Mouse (Mus musculus) CH12.LX (cell line): ENCODE measurements around the gene Ndst2.

Source experiments
- CTCF ChIP-seq, 2 experiments: IDR thresholded peaks in 1 of 2; conservative IDR thresholded peaks in 1 of 2; 2 replicates each; pipeline ENCODE4 v1.5.1; 2011 to 2012; ENCODE audit warnings: low read depth in 2 of 2, low read length in 2 of 2, improper control_type of control experiment in 1 of 2, inconsistent platforms in 1 of 2, mild to moderate bottlenecking in 1 of 2, moderate library complexity in 1 of 2
- GABPA ChIP-seq: IDR thresholded peaks from 2 replicates; pipeline ENCODE4 v1.6.1; 2012; ENCODE audit warnings: low read depth, low read length, improper control_type of control experiment, inconsistent platforms; ENCODE audit not compliant: insufficient replicate concordance
- KAT2A ChIP-seq: IDR thresholded peaks from 2 replicates; pipeline ENCODE4 v1.6.1; 2012; ENCODE audit warnings: low read length, improper control_type of control experiment, inconsistent platforms; ENCODE audit not compliant: insufficient replicate concordance
- MAFK ChIP-seq: IDR thresholded peaks from 2 replicates; pipeline ENCODE4 v1.6.1; 2011; ENCODE audit warnings: low read length, improper control_type of control experiment; ENCODE audit not compliant: insufficient replicate concordance
- MAX ChIP-seq: IDR thresholded peaks from 2 replicates; pipeline ENCODE4 v1.6.1; 2011; ENCODE audit warnings: low read length, improper control_type of control experiment
- MXI1 ChIP-seq: IDR thresholded peaks from 2 replicates; pipeline ENCODE4 v1.6.1; 2011; ENCODE audit warnings: mild to moderate bottlenecking, low read depth, low read length, improper control_type of control experiment
- NELFE ChIP-seq: IDR thresholded peaks from 2 replicates; pipeline ENCODE4 v1.6.1; 2011; ENCODE audit warnings: low read depth, low read length, improper control_type of control experiment
- POLR2A ChIP-seq: IDR thresholded peaks from 2 replicates; pipeline ENCODE4 v1.6.1; 2011; ENCODE audit warnings: low read depth, mild to moderate bottlenecking, improper control_type of control experiment, low read length
- RCOR1 ChIP-seq: conservative IDR thresholded peaks from 2 replicates; pipeline ENCODE4 v1.6.1; 2012; ENCODE audit warnings: low read depth, mild to moderate bottlenecking, inconsistent platforms, low read length, improper control_type of control experiment

DNA sequence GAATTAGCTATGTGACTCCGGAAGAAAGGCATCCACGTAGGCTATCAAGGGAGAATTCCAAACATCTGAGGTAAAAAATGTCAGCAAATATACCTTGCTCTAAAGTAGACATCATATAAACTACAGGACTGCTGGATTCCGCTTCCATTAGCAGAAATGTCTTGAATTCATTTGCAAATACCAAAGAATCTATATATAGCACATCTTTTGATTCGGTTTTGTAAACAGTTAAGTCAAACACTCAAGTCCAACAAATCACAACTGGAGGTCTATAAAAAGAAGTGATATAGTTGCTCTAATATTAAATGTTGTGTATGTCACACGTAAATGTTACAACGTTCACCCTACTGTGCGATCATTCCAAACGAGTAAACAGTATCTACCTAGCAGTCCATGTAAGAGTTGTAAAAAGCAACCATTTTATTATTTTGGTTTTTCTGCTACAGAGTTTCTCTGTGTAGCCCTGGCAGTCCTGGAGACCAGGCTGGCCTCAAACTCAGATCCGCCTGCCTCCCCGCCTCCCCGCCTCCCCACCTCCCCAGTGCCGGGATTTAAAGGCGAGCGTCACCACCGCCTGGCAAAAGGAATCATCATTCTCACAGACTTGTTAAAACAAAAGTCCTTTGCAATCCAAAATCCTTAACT lies 32.1 kb downstream of the Ndst2 start:
- TF ChIP-seq NELFE, result no peak
- TF ChIP-seq KAT2A, result no peak
- TF ChIP-seq MAX, result no peak
- TF ChIP-seq RCOR1, result no peak
- TF ChIP-seq CTCF (conservative IDR thresholded peaks at IDR 0.05 in 1 of 2, IDR thresholded peaks at IDR 0.05 in 1 of 2; ENCODE audit: low read depth in 2 of 2, low read length in 2 of 2), result no peak
- TF ChIP-seq MXI1, result no peak
- no peak for TF ChIP-seq POLR2A
- no peak for TF ChIP-seq GABPA
- TF ChIP-seq MAFK, result no peak
